Mouse (Mus musculus): Measurements from ENCODE around the gene Nufip1.
"Not testable (repeated sequence)": the region's sequence is repeated elsewhere in the genome, so short reads cannot be mapped to it uniquely, and the experiment has no call there.

Nufip1 gene

GRCm38 (mm10) chr14:76145868-76146267 is 35.2 kb downstream of the Nufip1 start:
- no peak for DNase-seq

- DNase-seq = no peak
Observed at GRCm38 (mm10) chr14:76147061-76147460, 36.4 kb downstream of the Nufip1 start.

GRCm38 (mm10) chr14:76148294-76148693 is 37.6 kb downstream of the Nufip1 start:
- DNase-seq = no peak

GRCm38 (mm10) chr14:76149531-76150179 is 39.0 kb downstream of the Nufip1 start:
- peak; percentile 83 for DNase-seq

GRCm38 (mm10) chr14:76150499-76150898 is 39.8 kb downstream of the Nufip1 start:
- no peak for DNase-seq

GRCm38 (mm10) chr14:76151011-76151410 is 40.3 kb downstream of the Nufip1 start:
- DNase-seq = no peak

GRCm38 (mm10) chr14:76151820-76152161 is 41.1 kb downstream of the Nufip1 start:
- DNase-seq = no peak

- DNase-seq = peak; percentile 96
Observed at GRCm38 (mm10) chr14:76152162-76153002, 41.7 kb downstream of the Nufip1 start.

GRCm38 (mm10) chr14:76153003-76153675 is 42.4 kb downstream of the Nufip1 start:
- no peak for DNase-seq

GRCm38 (mm10) chr14:76153828-76154227 is 43.1 kb downstream of the Nufip1 start:
- DNase-seq = no peak

- no peak for DNase-seq
Observed at GRCm38 (mm10) chr14:76158192-76158785, 47.6 kb downstream of the Nufip1 start.

- DNase-seq = not testable (repeated sequence)
Observed at GRCm38 (mm10) chr14:76160580-76160979, 49.9 kb downstream of the Nufip1 start.

- no peak for DNase-seq
Observed at GRCm38 (mm10) chr14:76164236-76164635, 53.5 kb downstream of the Nufip1 start.

GRCm38 (mm10) chr14:76164904-76165755 is 54.4 kb downstream of the Nufip1 start:
- no peak for DNase-seq

- no peak for DNase-seq
Observed at GRCm38 (mm10) chr14:76169876-76170466, 59.3 kb downstream of the Nufip1 start.

- no peak for DNase-seq
Observed at GRCm38 (mm10) chr14:76171285-76171684, 60.6 kb downstream of the Nufip1 start.

GRCm38 (mm10) chr14:76174328-76174727 is 63.6 kb downstream of the Nufip1 start:
- DNase-seq = no peak

GRCm38 (mm10) chr14:76175808-76176207 is 65.1 kb downstream of the Nufip1 start:
- no peak for DNase-seq

- no peak for DNase-seq
Observed at GRCm38 (mm10) chr14:76177230-76177629, 66.5 kb downstream of the Nufip1 start.

- no peak for DNase-seq
Observed at GRCm38 (mm10) chr14:76178447-76178846, 67.8 kb downstream of the Nufip1 start.

- peak; percentile 9 for DNase-seq
Observed at GRCm38 (mm10) chr14:76179343-76179742, 68.7 kb downstream of the Nufip1 start.

GRCm38 (mm10) chr14:76185358-76185757 is 74.7 kb downstream of the Nufip1 start:
- peak; percentile 32 for DNase-seq

Data from kidney, adult 9 months (tissue).